Mouse (Mus musculus) adrenal gland, postnatal 4 days (tissue): ENCODE measurements at regions not wholly inside any gene's neighbourhood (a gene's known extent, or its start where the extent isn't known, plus 50 kb on each side); places are given as distances from the start of the nearest gene placed in this dataset.

Source experiments
- DNase-seq, 2 experiments: peaks; one replicate each; pipeline ENCODE4 v3.0.0; 2021 to 2022; ENCODE audit warnings: low spot score in 2 of 2, mixed read lengths in 2 of 2

DNA sequence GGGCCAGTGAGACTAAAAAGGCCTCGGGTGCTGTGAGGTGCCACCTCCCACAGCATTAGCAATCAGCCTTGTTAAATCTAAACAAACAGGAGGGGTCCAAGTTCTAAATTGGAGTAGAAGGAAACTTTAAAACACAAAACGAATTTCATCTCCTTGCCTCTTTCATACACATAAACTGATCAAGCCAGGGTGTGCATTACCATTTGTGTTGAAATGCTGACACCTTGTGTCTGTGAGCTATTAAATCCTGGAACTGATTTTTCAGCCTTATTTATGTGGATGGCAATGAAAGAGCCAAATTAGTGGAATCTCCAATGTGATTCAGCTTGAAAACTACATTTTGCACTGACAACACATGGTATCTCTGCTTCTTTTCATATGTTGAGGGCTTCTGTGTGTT, 114.8 kb downstream of the Pcsk1 start:
- no peak for DNase-seq

DNA sequence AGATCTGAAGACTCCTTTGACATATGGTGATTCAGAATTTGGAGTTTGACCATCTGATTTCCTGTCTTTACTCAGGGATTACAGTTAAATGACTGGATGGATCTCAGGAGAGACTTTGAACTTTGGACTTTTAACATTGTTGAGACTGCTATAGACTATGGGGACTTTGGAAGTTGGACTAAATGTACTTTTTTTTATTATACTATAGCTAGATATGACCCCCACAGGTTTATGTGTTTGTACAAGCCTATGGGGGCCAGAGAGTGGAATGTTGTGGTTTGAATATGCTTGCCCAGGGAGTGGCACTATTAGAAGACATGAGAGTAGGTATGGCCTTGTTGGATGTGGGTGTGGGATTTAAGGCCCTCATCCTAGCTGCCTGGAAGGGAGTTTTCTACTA, 134.3 kb downstream of the Pcsk1 start:
- no peak for DNase-seq

DNA sequence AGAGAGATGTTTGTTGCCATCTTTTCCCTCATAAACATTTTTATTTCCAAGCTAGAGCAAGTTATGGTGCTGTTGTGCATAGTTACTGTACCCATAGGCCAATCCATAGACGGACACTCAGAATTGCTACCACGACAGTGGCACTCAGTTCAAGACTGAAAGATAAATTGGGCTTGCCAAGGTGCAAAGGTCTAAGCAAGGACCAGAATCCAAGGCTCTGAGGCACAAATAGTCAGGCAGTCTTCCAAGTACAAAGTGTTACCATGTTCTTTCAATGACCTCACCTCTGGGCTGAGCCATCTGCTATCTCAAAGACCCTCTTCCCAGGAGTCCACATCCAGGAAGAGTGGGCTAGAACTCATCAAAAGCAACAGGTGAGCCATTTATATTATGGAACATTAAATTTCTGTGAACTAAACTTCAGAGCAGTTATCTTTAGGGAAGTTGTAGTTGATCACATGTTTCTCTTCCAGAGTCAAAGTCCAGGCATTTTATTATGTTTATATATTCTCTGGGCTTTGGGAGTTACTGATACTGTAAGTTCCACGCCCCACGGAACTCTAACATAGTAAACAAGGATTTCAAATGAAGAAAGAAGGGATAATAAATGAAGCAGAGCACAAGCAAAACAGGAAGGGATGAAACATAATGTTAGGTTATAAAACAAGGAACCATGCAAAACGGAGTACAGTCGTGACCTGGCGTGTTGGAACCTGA, 136.1 kb downstream of the Pcsk1 start:
- DNase-seq, result no peak

DNA sequence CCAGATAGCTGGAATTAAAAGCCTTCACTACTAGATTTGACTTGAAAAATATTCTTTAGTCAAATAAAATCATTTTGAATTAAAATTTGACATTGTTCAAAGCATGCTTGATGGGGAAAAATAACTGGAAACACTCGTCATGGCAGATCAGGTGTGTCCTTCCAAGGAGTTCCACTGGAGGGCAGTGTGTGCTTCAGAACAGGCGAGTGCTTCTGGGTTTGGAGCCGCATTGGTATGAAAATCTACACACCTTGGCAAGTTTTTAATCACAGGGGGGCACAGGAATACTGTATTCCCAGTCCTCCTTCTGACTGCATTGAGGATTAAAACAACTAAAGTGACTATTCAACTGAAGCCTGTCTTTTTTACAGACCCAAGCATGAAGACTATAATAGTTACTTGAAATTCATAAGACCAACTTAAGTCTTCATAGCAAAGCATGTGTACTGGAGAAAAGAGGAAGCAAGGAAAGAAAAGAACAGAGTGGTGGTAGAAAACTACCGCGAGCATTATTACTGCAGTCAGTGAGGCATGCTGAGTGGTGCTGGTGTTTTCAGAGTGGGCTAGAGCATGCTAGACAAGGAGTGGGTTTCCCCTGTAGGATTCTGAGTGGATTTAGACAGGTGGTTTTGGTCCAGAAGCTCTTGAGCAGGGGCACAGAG, 138.1 kb downstream of the Pcsk1 start:
- peak in 1 of 2 experiments; percentile 7 for DNase-seq

DNA sequence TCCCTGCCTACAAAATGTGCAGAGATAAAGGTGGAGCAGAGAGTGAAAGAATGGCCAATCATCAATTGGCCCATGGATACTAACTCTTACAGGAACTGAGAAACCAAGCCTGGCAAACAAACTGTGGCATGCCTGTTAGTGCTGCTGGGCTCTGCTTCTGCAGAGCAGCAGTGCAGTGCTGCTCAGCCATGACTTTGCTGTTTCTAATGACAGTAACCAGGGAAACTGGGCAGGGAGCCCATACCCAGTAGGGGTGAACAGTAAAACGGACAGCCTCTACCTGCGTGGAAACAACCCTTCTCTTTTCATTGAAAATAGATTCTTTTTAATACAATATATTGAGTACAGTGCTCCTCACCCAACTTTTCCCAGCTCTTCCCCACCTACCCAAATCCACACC, 146.8 kb downstream of the Pcsk1 start:
- no peak for DNase-seq
